Mouse (Mus musculus) liver, embryonic 12.5 days (tissue): ENCODE data around the gene Them7. TPM values are rescaled to one million over a fixed set of nuclear protein-coding genes. Genes with fewer than 3 reads are reported as not detected.

Source experiments
- ATAC-seq: fragments of 200-750 bp; cut with Nextera tagmentation; 2 replicates; pipeline ENCODE4 v1.8.0; 2017; ENCODE audit warnings: moderate number of reproducible peaks, mild to moderate bottlenecking, moderate library complexity
- H3K27ac ChIP-seq: fragments of 300-500 bp; sonication (generic); 2 replicates; pipeline ENCODE4 v1.5.1; 2016; ENCODE audit warnings: mild to moderate bottlenecking
- H3K27me3 ChIP-seq: fragments of 300-500 bp; sonication (generic); replicated peaks from 2 replicates; pipeline ENCODE4 v1.6.1; 2016; ENCODE audit warnings: mild to moderate bottlenecking, moderate library complexity
- H3K36me3 ChIP-seq: fragments of 300-500 bp; sonication (generic); 2 replicates; pipeline ENCODE4 v1.6.1; 2016; ENCODE audit warnings: mild to moderate bottlenecking, moderate library complexity
- H3K4me1 ChIP-seq: fragments of 300-500 bp; sonication (generic); 2 replicates; pipeline ENCODE4 v1.6.1; 2016
- H3K4me2 ChIP-seq: fragments of 300-500 bp; sonication (generic); 2 replicates; pipeline ENCODE4 v1.6.1; 2016; ENCODE audit warnings: mild to moderate bottlenecking, moderate library complexity
- H3K4me3 ChIP-seq: fragments of 300-500 bp; sonication (generic); 2 replicates; pipeline ENCODE4 v1.5.1; 2016; ENCODE audit warnings: mild to moderate bottlenecking, moderate library complexity
- H3K9ac ChIP-seq: fragments of 300-500 bp; sonication (generic); 2 replicates; pipeline ENCODE4 v1.6.1; 2016; ENCODE audit warnings: mild to moderate bottlenecking, moderate library complexity
- H3K9me3 ChIP-seq: fragments of 300-500 bp; sonication (generic); replicated peaks from 2 replicates; pipeline ENCODE4 v1.6.1; 2016; ENCODE audit warnings: mild to moderate bottlenecking, moderate library complexity
- WGBS: fragments of 180-500 bp; shearing (Covaris S2); methylation state at CpG from one replicate; pipeline ENCODE4 v1.1.7; 2016; ENCODE audit not compliant: insufficient replicate concordance; 5-methylcytosine and 5-hydroxymethylcytosine counted together
- polyA plus RNA-seq: library from polyadenylated mRNA; unstranded; fragments of >200 nt; fragmentation: Nextera tagmentation; extraction: Ambion mirVana; gene quantifications from 2 replicates; pipeline ENCODE4 v1.2.1, GENCODE M21; 2016

Them7 gene
- polyA plus RNA-seq, 1 experiment from 2014 or later = 1.1 TPM

DNA sequence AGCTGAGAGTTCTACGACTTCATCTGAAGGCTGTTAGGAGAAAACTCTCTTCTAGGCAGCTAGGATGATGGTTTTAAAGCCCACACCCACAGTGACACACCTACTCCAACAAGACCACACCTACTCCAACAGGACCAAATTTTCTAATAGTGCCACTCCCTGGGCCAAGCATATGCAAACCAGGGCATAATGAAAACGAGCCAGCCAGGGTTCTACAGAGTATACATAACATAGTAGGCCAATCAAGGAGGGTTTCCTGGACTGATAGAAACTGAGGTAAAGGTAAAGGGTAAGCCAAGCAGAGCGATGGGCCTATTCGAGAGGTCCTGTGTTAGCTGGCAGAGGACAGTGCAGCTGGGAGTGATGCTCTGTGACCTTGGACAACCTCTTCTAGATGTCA lies 176.4 kb downstream of the Them7 start:
- Histone ChIP-seq H3K4me3 (no peak overlapping the region), H3K36me3 (no peaks in the 10 kb centered on the region), H3K9ac (no peak overlapping the region), H3K4me2 (peak overlapping the region; percentile 97), H3K9me3 (no peaks in the 10 kb centered on the region), H3K4me1 (peaks cover 52% of the 10 kb centered on the region), H3K27ac (no peak overlapping the region), H3K27me3 (peaks cover 19% of the 10 kb centered on the region)
- ATAC-seq = no peak
- 76% methylated on average over 4 of the region's 4 CpGs for WGBS

DNA sequence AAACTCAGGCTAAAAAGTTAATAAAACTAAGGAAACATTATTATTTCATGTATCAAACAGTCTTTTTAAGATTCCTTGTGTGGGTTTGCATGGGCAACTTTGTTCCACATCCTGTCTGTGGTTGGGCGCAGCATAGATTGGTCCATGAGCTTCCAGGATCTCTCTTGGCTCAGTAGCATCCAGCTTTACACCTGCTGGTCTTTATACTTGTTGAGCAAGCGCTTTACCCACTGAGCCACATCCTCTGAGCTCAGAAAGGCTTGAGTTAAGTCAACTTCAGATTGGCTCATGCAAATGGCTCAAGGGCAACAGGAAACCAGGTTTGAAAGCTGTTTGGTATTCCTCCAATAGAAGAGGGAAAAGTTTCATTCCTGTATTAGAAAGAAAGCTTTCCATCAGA lies 178.1 kb downstream of the Them7 start:
- Histone ChIP-seq H3K9me3 (no peaks in the 10 kb centered on the region), H3K27me3 (peaks cover 19% of the 10 kb centered on the region), H3K4me1 (peaks cover 36% of the 10 kb centered on the region), H3K4me2 (no peak overlapping the region), H3K9ac (no peak overlapping the region), H3K36me3 (no peaks in the 10 kb centered on the region), H3K27ac (no peak overlapping the region), H3K4me3 (no peak overlapping the region)
- no peak for ATAC-seq
- WGBS = 75% methylated on average over 2 of the region's 2 CpGs

DNA sequence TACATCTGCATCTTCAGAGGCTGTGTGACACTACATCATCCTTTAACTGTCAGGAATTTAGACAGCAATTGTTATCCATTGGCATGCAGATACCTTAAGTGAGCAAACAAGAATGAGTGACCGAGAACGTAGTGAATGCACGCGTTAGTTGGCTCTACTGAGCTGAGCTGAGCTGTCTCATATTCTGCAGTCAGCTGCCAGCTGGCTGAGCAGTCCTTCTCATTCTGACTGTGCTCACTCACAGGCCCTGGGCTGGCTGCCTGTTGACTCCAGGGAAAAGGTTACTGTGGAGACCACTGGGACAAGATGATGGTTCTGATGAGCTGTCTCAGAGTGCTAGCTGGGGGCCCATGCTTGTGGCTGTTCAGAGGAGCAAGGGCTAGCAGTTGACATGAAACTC lies 184.4 kb downstream of the Them7 start:
- H3K9me3 ChIP-seq = no peaks in the 10 kb centered on the region
- peak overlapping the region; percentile 22; the same call in 1 of the 2 replicates for H3K4me2 ChIP-seq
- no peaks in the 10 kb centered on the region; the same call in 1 of the 2 replicates for H3K27me3 ChIP-seq
- no peak overlapping the region for H3K4me3 ChIP-seq
- 90% methylated on average over 4 of the region's 4 CpGs for WGBS
- H3K36me3 ChIP-seq = no peaks in the 10 kb centered on the region
- no peak overlapping the region for H3K9ac ChIP-seq
- ATAC-seq = no peak
- peak overlapping the region; percentile 54; the same call in 1 of the 2 replicates for H3K27ac ChIP-seq
- peaks cover 55% of the 10 kb centered on the region for H3K4me1 ChIP-seq

- peak overlapping the region; percentile 54; the same call in 1 of the 2 replicates for H3K27ac ChIP-seq
- peak overlapping the region; percentile 22; the same call in 1 of the 2 replicates for H3K4me2 ChIP-seq
- H3K9me3 ChIP-seq = no peaks in the 10 kb centered on the region
- no peak overlapping the region for H3K4me3 ChIP-seq
- no peak overlapping the region for H3K9ac ChIP-seq
- ATAC-seq = peak; percentile 86
- no peaks in the 10 kb centered on the region; the same call in 1 of the 2 replicates for H3K27me3 ChIP-seq
- H3K4me1 ChIP-seq = peaks cover 62% of the 10 kb centered on the region
- 73% methylated on average over 1 of the region's 1 CpGs for WGBS
- H3K36me3 ChIP-seq = no peaks in the 10 kb centered on the region
These were observed 185.1 kb downstream of the Them7 start for GRCm38 (mm10) chr2:105409253-105409652.

- H3K4me2 ChIP-seq = peak overlapping the region; percentile 45
- H3K27ac ChIP-seq = peak overlapping the region; percentile 68
- no peaks in the 10 kb centered on the region for H3K9me3 ChIP-seq
- H3K27me3 ChIP-seq = no peaks in the 10 kb centered on the region; the same call in 1 of the 2 replicates
- no peak overlapping the region for H3K4me3 ChIP-seq
- peak; percentile 82 for ATAC-seq
- H3K9ac ChIP-seq = no peak overlapping the region
- WGBS = 9% methylated on average over 2 of the region's 2 CpGs
- H3K4me1 ChIP-seq = peaks cover 82% of the 10 kb centered on the region
- no peaks in the 10 kb centered on the region for H3K36me3 ChIP-seq
These were observed 190.2 kb downstream of the Them7 start for GRCm38 (mm10) chr2:105414309-105414708.

DNA sequence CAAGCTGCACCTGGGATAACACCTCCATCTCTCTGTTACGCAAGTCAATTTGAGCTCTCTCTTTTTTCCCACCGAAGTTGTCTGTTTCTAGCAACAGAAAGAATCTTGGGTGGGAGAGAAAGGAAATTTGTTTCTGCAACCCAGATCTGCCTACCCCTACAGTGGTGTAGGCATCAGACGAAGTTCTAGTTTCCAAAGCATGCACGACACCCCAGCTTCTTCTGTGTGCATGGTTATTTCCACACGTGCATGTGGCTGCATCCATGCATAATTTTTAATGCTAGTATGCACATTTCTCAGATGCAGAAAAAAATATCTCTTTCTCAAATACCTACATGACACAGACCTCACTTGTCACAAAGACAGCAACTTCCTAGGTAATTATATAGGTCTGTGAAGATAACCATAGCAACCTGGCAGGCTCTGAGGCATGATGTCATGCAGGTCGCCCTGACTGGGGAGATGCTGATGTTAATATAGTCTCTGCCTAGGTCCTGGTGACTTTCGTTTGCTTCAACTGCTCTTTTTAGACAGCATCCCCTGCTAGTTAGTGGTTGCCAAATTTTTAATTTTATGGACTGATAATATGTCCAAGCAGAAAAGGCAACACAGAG lies 192.0 kb downstream of the Them7 start:
- Histone ChIP-seq H3K27me3 (no peaks in the 10 kb centered on the region; the same call in 1 of the 2 replicates), H3K4me2 (no peak overlapping the region), H3K9ac (no peak overlapping the region), H3K36me3 (no peaks in the 10 kb centered on the region), H3K4me3 (no peak overlapping the region), H3K4me1 (peaks cover 63% of the 10 kb centered on the region), H3K27ac (no peak overlapping the region), H3K9me3 (no peaks in the 10 kb centered on the region)
- WGBS = 74% methylated on average over 7 of the region's 7 CpGs
- ATAC-seq = no peak

DNA sequence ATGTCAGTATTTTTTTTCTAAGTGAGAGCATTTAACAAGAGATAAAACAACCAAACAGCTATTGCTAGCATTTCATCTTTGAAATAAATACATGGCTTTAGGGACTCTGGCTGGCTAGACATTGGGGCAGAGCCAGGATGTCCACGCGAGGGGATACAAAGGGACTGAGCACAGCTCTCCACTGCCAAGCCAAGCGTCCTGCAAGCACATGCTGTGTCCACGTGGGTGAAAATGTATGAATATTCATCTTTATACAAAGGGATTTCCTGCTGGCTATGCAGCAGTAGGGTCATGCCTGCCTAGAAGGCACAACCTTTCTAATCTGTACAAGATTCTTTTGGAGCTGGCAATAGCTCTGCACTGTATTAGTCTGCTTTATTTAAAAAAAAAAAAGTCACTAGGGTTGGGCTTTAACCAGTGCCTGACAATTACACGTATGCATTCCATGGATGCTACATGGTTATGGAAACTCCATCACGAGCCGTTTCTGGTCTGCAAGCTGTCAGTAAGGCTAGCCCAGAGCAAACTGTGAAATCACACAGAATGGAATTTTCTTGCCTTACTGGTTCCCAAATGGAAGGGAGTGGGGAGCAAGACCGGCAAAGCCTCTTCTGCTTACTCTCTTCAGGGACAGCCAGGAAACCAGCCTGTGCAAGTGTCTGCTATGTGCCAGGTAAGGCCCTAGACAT lies 192.7 kb downstream of the Them7 start:
- ATAC-seq = no peak
- Histone ChIP-seq H3K4me1 (peaks cover 57% of the 10 kb centered on the region), H3K27ac (no peak overlapping the region), H3K9me3 (no peaks in the 10 kb centered on the region), H3K4me3 (no peak overlapping the region), H3K9ac (no peak overlapping the region), H3K36me3 (no peaks in the 10 kb centered on the region), H3K27me3 (no peaks in the 10 kb centered on the region; the same call in 1 of the 2 replicates), H3K4me2 (no peak overlapping the region)
- 69% methylated on average over 8 of the region's 8 CpGs for WGBS

DNA sequence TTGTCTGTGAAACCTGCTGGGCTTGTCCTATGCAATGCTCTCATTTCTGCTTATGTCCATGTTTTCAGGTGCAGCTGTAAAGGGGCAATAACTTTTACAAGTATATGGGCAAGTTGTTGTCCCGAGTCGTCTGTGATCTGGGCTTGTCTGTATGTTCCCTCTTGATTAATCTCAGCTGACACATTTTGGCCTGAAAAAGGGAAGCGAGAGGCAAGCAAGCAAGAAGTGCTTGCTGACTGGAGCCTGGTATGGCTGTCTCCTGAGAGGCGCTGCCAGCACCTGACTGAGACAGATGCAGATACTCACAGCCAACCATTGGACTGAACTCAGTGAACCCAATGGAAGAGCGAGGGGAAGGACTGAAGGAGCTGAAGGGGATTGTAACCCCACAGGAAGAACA lies 193.5 kb downstream of the Them7 start:
- Histone ChIP-seq H3K36me3 (no peaks in the 10 kb centered on the region), H3K27ac (no peak overlapping the region), H3K9me3 (no peaks in the 10 kb centered on the region), H3K4me2 (no peak overlapping the region), H3K4me1 (peaks cover 50% of the 10 kb centered on the region), H3K27me3 (no peaks in the 10 kb centered on the region; the same call in 1 of the 2 replicates), H3K9ac (no peak overlapping the region), H3K4me3 (no peak overlapping the region)
- no peak for ATAC-seq
- 35% methylated on average over 5 of the region's 5 CpGs for WGBS

GRCm38 (mm10) chr2:105418629-105419227 lies 194.6 kb downstream of the Them7 start:
- no peaks in the 10 kb centered on the region; the same call in 1 of the 2 replicates for H3K27me3 ChIP-seq
- H3K4me3 ChIP-seq = no peak overlapping the region
- no peaks in the 10 kb centered on the region for H3K9me3 ChIP-seq
- H3K4me1 ChIP-seq = peaks cover 44% of the 10 kb centered on the region
- ATAC-seq = no peak
- H3K36me3 ChIP-seq = no peaks in the 10 kb centered on the region
- H3K9ac ChIP-seq = no peak overlapping the region
- H3K4me2 ChIP-seq = no peak overlapping the region
- 80% methylated on average over 12 of the region's 12 CpGs for WGBS
- H3K27ac ChIP-seq = no peak overlapping the region

GRCm38 (mm10) chr2:105427447-105427846 lies 203.3 kb downstream of the Them7 start:
- H3K4me2 ChIP-seq = peak overlapping the region; percentile 60
- H3K4me3 ChIP-seq = 0 out of 2 replicates have a peak overlapping the region, but pooled peaks have one; percentile 15
- no peaks in the 10 kb centered on the region for H3K36me3 ChIP-seq
- 26% methylated on average over 8 of the region's 8 CpGs for WGBS
- peak overlapping the region; percentile 55 for H3K27ac ChIP-seq
- ATAC-seq = peak; percentile 95
- 0 out of 2 replicates have a peak overlapping the region, but pooled peaks have one; percentile 2 for H3K9ac ChIP-seq
- H3K9me3 ChIP-seq = no peaks in the 10 kb centered on the region
- peaks cover 39% of the 10 kb centered on the region for H3K4me1 ChIP-seq
- H3K27me3 ChIP-seq = peaks cover 10% of the 10 kb centered on the region; the same call in 1 of the 2 replicates

DNA sequence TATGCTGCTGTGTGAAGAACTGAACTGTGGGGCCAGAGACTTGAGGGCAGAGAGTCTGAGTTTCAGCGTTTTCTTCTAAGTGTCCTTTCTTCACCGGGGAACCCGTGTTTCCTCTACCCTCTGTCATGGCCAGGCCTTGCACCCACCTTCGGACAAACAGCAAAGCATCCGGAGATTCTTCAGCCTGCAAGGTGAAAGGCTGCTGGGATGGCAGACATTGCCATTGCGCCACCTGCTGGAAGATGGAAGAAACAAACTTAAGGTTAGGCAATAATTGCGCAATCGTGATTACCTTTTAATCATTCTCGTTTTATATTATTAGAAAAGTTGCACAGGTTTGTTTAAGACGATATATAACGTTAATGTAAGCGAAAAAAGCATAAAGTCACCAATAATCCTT lies 203.9 kb downstream of the Them7 start:
- H3K9me3 ChIP-seq = no peaks in the 10 kb centered on the region
- peak overlapping the region; percentile 60 for H3K4me2 ChIP-seq
- peak overlapping the region; percentile 15; the same call in 1 of the 2 replicates for H3K4me3 ChIP-seq

DNA sequence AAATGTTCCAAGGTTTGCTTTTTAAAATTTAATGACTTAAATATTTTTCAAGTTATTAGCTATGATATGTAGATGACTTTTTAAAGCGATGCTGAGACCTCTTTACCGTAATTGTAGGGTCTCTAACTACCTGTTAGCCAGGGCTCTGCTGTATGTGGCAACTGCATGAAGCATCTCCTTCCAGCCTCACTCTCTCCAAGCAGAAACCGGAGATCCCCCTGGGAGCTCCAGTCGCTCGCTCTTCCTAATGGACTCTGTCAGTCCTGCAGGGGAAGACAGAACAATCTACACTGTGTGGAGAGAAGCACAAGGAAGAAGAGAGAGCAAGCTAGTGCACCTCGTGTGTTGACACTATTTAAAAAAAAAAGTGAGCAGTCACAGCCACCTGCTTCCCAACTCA lies 204.3 kb downstream of the Them7 start:
- Histone ChIP-seq H3K4me2 (no peak overlapping the region), H3K4me3 (no peak overlapping the region), H3K27me3 (peaks cover 16% of the 10 kb centered on the region; the same call in 1 of the 2 replicates), H3K27ac (no peak overlapping the region), H3K9ac (no peak overlapping the region), H3K9me3 (no peaks in the 10 kb centered on the region), H3K4me1 (peaks cover 36% of the 10 kb centered on the region), H3K36me3 (no peaks in the 10 kb centered on the region)
- 26% methylated on average over 6 of the region's 6 CpGs for WGBS
- no peak for ATAC-seq

More for the DNA sequence above, 203.9 kb downstream of the Them7 start:
- 1% methylated on average over 12 of the region's 12 CpGs for WGBS
- peak overlapping the region; percentile 55; the same call in 1 of the 2 replicates for H3K27ac ChIP-seq
- H3K27me3 ChIP-seq = peaks cover 13% of the 10 kb centered on the region; the same call in 1 of the 2 replicates
- H3K4me1 ChIP-seq = peaks cover 39% of the 10 kb centered on the region
- H3K9ac ChIP-seq = 0 out of 2 replicates have a peak overlapping the region, but pooled peaks have one; percentile 2
- peak; percentile 61; the same call in 1 of the 2 replicates for ATAC-seq
- no peaks in the 10 kb centered on the region for H3K36me3 ChIP-seq
